12 mouse cellular contexts compared by ENCODE assay signal in the genomic region with DNA sequence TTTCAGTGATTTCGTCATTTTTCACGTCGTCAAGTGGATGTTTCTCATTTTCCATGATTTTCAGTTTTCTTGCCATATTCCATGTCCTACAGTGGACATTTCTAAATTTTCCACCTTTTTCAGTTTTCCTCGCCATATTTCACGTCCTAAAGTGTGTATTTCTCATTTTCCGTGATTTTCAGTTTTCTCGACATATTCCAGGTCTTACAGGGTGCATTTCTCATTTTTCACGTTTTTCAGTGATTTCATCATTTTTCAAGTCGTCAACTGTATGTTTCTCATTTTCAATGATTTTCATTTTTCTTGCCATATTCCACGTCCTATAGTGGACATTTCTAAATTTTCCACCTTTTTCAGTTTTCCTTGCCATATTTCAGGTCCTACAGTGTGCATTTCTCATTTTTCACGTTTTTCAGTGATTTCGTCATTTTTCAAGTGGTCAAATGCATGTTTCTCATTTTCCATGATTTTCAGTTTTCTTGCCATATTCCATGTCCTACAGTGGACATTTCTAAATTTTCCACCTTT. TPM values are rescaled to one million over a fixed set of nuclear protein-coding genes. Genes with fewer than 3 reads are reported as not detected.
DNase-seq lines count a peak whose midpoint lies in the region; ATAC-seq lines count a peak whose summit lies in the region.
"Not testable (repeated sequence)": the region's sequence is repeated elsewhere in the genome, so short reads cannot be mapped to it uniquely, and the experiment has no call there.
"Had no signal": no experiment of that assay in that cellular context is flagged by ENCODE, and none has a peak within 500 bp of the region (broad histone marks: within the 10 kb centered on the region; RNA-seq: fewer than 3 reads in every experiment).

Gm10722 (plus strand) TSS at position 478 of the 528 bp plus-strand sequence.

- not testable (repeated sequence) for H3K36me3 ChIP-seq in intestine, embryonic 14.5 days (ENCODE audit: control insufficient read depth, insufficient read depth, low read length); limb, embryonic 11.5 days (ENCODE audit: control insufficient read depth, insufficient read depth, low read length); splenic B cell, adult 2 months (ENCODE audit: control insufficient read depth, insufficient read depth, low read length, poor library complexity, severe bottlenecking)

- H3K9me3 ChIP-seq in intestine, embryonic 14.5 days (ENCODE audit: control insufficient read depth, low read length); limb, embryonic 11.5 days (ENCODE audit: control insufficient read depth, low read length): not testable (repeated sequence)

- not testable (repeated sequence) for H3K4me2 ChIP-seq in intestine, embryonic 14.5 days (ENCODE audit: low read length); limb, embryonic 11.5 days (ENCODE audit: low read depth, severe bottlenecking)

- not testable (repeated sequence) for H3K27me3 ChIP-seq in intestine, embryonic 14.5 days (replicated peaks; ENCODE audit: control insufficient read depth, insufficient read depth, low read length); limb, embryonic 11.5 days (ENCODE audit: control insufficient read depth, insufficient read depth, low read length); splenic B cell, adult 2 months (ENCODE audit: control insufficient read depth, insufficient read depth, low read length, poor library complexity, severe bottlenecking)

- peak; percentile 43 to 56 for DNase-seq in B cell, adult 2 months
- DNase-seq in adrenal gland, adult 2 months = peak; percentile 6
- DNase-seq in embryo, embryonic 11 days = peak; percentile 28
- peak; percentile 1 for DNase-seq in gastrocnemius, adult 18-20 months (ENCODE audit: low spot score)
- peak; percentile 49 for DNase-seq in intestine, embryonic 14.5 days (ENCODE audit: low spot score)
- DNase-seq in limb, embryonic 11.5 days (ENCODE audit: low spot score) = peak; percentile 21
- DNase-seq in naive thymus-derived CD4-positive, alpha-beta T cell, adult 2 months (ENCODE audit: low read depth) = peak; percentile 49
- peak; percentile 49 for DNase-seq in splenic B cell, adult 2 months (ENCODE audit: low read depth, low spot score)

- H3K27ac ChIP-seq in intestine, embryonic 14.5 days (ENCODE audit: low read depth); limb, embryonic 11.5 days (replicated peaks; ENCODE audit: low read depth, low read length): not testable (repeated sequence)

- 68% methylated on average over 12 of the region's 12 CpGs for WGBS in intestine, embryonic 14.5 days
- 67% methylated on average over 12 of the region's 12 CpGs for WGBS in limb, embryonic 11.5 days

- H3K4me1 ChIP-seq in intestine, embryonic 14.5 days (replicated peaks; ENCODE audit: control insufficient read depth, insufficient read depth, low read length); limb, embryonic 11.5 days (ENCODE audit: control insufficient read depth, insufficient read depth, low read length): not testable (repeated sequence)

- H3K9ac ChIP-seq in intestine, embryonic 14.5 days (ENCODE audit: low read length); limb, embryonic 11.5 days (ENCODE audit: low read length): not testable (repeated sequence)

- not testable (repeated sequence) for ATAC-seq in intestine, embryonic 14.5 days (replicated peaks; ENCODE audit: low FRiP score, low TSS enrichment, low read depth); limb, embryonic 11.5 days (ENCODE audit: insufficient number of reproducible peaks, low FRiP score, low TSS enrichment, low read depth)

- H3K4me3 ChIP-seq in intestine, embryonic 14.5 days (ENCODE audit: low read depth, low read length); limb, embryonic 11.5 days (ENCODE audit: low read depth, low read length): not testable (repeated sequence)

RNA-seq across cellular contexts. Expression of gene Gm10722, which starts in this region (rescaled TPM):
- total RNA-seq in adrenal gland, adult 2 months (2021) = not detected
- polyA plus RNA-seq in adrenal gland, adult 2 months (2012; rRNA removed) = not detected in 2 replicates
- total RNA-seq in gastrocnemius, adult 18-20 months (2021) = not detected
- not detected in 2 replicates for polyA plus RNA-seq in intestine, embryonic 14.5 days (2014; fragmentation: Nextera tagmentation; extraction: Ambion mirVana)
- polyA plus RNA-seq in limb, embryonic 11.5 days (2014; fragmentation: Nextera tagmentation; extraction: Ambion mirVana) = not detected in 2 replicates
- total RNA-seq: adrenal gland, postnatal 4 days had no signal
- polyA plus RNA-seq: gonadal fat pad, adult 2 months; hindbrain, embryonic 13.5 days; liver, embryonic 12.5 days had no signal

Comparison
In these comparisons a context has a peak if more than half of its experiments do, and no peak if none do; other contexts are left out.
1. Peak in DNase-seq in adrenal gland, adult 2 months; RNA of the gene not detected or under 1 TPM.
2. Peak in DNase-seq in gastrocnemius, adult 18-20 months; RNA of the gene not detected or under 1 TPM.
3. Peak in DNase-seq in intestine, embryonic 14.5 days; RNA of the gene not detected or under 1 TPM.
4. Peak in DNase-seq in limb, embryonic 11.5 days; RNA of the gene not detected or under 1 TPM.